Mouse (Mus musculus) MEL (cell line): ENCODE measurements around the gene Ctps. TPM values are rescaled to one million over a fixed set of nuclear protein-coding genes. Genes with fewer than 3 reads are reported as not detected.

ENCODE experiments used
- DNase-seq: peaks from one replicate; pipeline ENCODE4 v3.0.0; 2011; ENCODE audit warnings: low read depth, low spot score
- H3K27ac ChIP-seq: 2 replicates; pipeline ENCODE4 v1.5.1; 2012; ENCODE audit warnings: low read depth, mild to moderate bottlenecking, control low read depth, low read length, moderate library complexity; ENCODE audit not compliant: control insufficient read depth
- H3K27me3 ChIP-seq, 2 experiments: fragments of 150-350 bp in 1 of 2; sonication (generic) in 1 of 2; 2 replicates each; pipeline ENCODE4 v1.6.1; 2012; ENCODE audit warnings: low read length in 2 of 2, mild to moderate bottlenecking in 2 of 2, improper control_type of control experiment in 1 of 2, moderate library complexity in 1 of 2; ENCODE audit not compliant: insufficient read depth in 2 of 2, control insufficient read depth in 1 of 2
- H3K36me3 ChIP-seq, 2 experiments: 2 replicates each; pipeline ENCODE4 v1.6.1; 2012 to 2014; ENCODE audit warnings: low read length in 2 of 2, improper control_type of control experiment in 1 of 2, inconsistent platforms in 1 of 2, mild to moderate bottlenecking in 1 of 2; ENCODE audit not compliant: insufficient read depth in 2 of 2, control insufficient read depth in 1 of 2
- H3K4me1 ChIP-seq, 2 experiments: fragments of 150-350 bp in 1 of 2; sonication (generic) in 1 of 2; 2 replicates each; pipeline ENCODE4 v1.6.1; 2012; ENCODE audit warnings: low read length in 2 of 2, improper control_type of control experiment in 1 of 2, mild to moderate bottlenecking in 1 of 2; ENCODE audit not compliant: insufficient read depth in 2 of 2, control insufficient read depth in 1 of 2
- H3K4me3 ChIP-seq, 2 experiments: fragments of 150-350 bp in 1 of 2; sonication (generic) in 1 of 2; 2 replicates each; pipeline ENCODE4 v1.5.1; 2012; ENCODE audit warnings: low read depth in 2 of 2, low read length in 2 of 2, mild to moderate bottlenecking in 2 of 2, moderate library complexity in 2 of 2, control low read depth in 1 of 2, improper control_type of control experiment in 1 of 2; ENCODE audit not compliant: control insufficient read depth in 1 of 2, insufficient read depth in 1 of 2
- H3K79me2 ChIP-seq: 2 replicates; pipeline ENCODE4 v1.6.1; 2012; ENCODE audit warnings: mild to moderate bottlenecking, low read length, moderate library complexity; ENCODE audit not compliant: control insufficient read depth, poor library complexity, insufficient read depth
- H3K9ac ChIP-seq: 2 replicates; pipeline ENCODE4 v1.6.1; 2012; ENCODE audit warnings: low read depth, mild to moderate bottlenecking, control low read depth, low read length, moderate library complexity; ENCODE audit not compliant: control insufficient read depth, poor library complexity, severe bottlenecking
- H3K9me3 ChIP-seq: fragments of 150-350 bp; sonication (generic); replicated peaks from 2 replicates; pipeline ENCODE4 v1.6.1; 2012; ENCODE audit warnings: mild to moderate bottlenecking, low read length, improper control_type of control experiment, moderate library complexity; ENCODE audit not compliant: insufficient read depth
- BHLHE40 ChIP-seq: IDR thresholded peaks from 2 replicates; pipeline ENCODE4 v1.6.1; 2012; ENCODE audit warnings: low read depth, mild to moderate bottlenecking, inconsistent platforms, low read length, improper control_type of control experiment, borderline replicate concordance
- E2F4 ChIP-seq: IDR thresholded peaks from 2 replicates; pipeline ENCODE4 v1.6.1; 2011; ENCODE audit warnings: low read depth, low read length, improper control_type of control experiment, borderline replicate concordance
- GATA1 ChIP-seq: IDR thresholded peaks from 2 replicates; pipeline ENCODE4 v1.6.1; 2011; ENCODE audit warnings: low read depth, low read length, improper control_type of control experiment
- HCFC1 ChIP-seq: IDR thresholded peaks from 2 replicates; pipeline ENCODE4 v1.6.1; 2012; ENCODE audit warnings: low read depth, mild to moderate bottlenecking, inconsistent platforms, low read length, improper control_type of control experiment, moderate library complexity
- JUND ChIP-seq: IDR thresholded peaks from 2 replicates; pipeline ENCODE4 v1.6.1; 2011; ENCODE audit warnings: low read depth, mild to moderate bottlenecking, improper control_type of control experiment, low read length
- KAT2A ChIP-seq: conservative IDR thresholded peaks from 2 replicates; pipeline ENCODE4 v1.6.1; 2012; ENCODE audit warnings: low read depth, low read length, improper control_type of control experiment, inconsistent platforms
- MAX ChIP-seq: IDR thresholded peaks from 2 replicates; pipeline ENCODE4 v1.6.1; 2011; ENCODE audit warnings: low read length, improper control_type of control experiment
- MAZ ChIP-seq: IDR thresholded peaks from 2 replicates; pipeline ENCODE4 v1.6.1; 2012; ENCODE audit warnings: low read depth, mild to moderate bottlenecking, inconsistent platforms, low read length, improper control_type of control experiment
- MEF2A ChIP-seq: IDR thresholded peaks from 2 replicates; pipeline ENCODE4 v1.6.1; 2014; ENCODE audit warnings: low read depth, mild to moderate bottlenecking, inconsistent platforms, low read length, improper control_type of control experiment; ENCODE audit not compliant: poor library complexity, insufficient replicate concordance, severe bottlenecking; ENCODE audit errors: extremely low read depth
- MYB ChIP-seq: IDR thresholded peaks from 2 replicates; pipeline ENCODE4 v1.6.1; 2011; ENCODE audit warnings: mild to moderate bottlenecking, low read depth, low read length, improper control_type of control experiment
- NELFE ChIP-seq: IDR thresholded peaks from 2 replicates; pipeline ENCODE4 v1.6.1; 2011; ENCODE audit warnings: low read depth, low read length, improper control_type of control experiment
- POLR2AphosphoS2 ChIP-seq: IDR thresholded peaks from 2 replicates; pipeline ENCODE4 v1.6.1; 2011; ENCODE audit warnings: low read length, improper control_type of control experiment
- POLR2AphosphoS5 ChIP-seq: IDR thresholded peaks from 2 replicates; pipeline ENCODE4 v1.6.1; 2012; ENCODE audit warnings: low read depth, borderline replicate concordance, mild to moderate bottlenecking, inconsistent platforms, low read length, moderate library complexity, mixed read lengths
- RAD21 ChIP-seq: IDR thresholded peaks from 2 replicates; pipeline ENCODE4 v1.6.1; 2011; ENCODE audit warnings: mild to moderate bottlenecking, low read depth, low read length, improper control_type of control experiment
- RCOR1 ChIP-seq: IDR thresholded peaks from 2 replicates; pipeline ENCODE4 v1.6.1; 2012; ENCODE audit warnings: low read depth, mild to moderate bottlenecking, inconsistent platforms, low read length, improper control_type of control experiment
- TAL1 ChIP-seq: IDR thresholded peaks from 2 replicates; pipeline ENCODE4 v1.6.1; 2012; ENCODE audit warnings: mild to moderate bottlenecking, inconsistent platforms, low read length, moderate library complexity, mixed read lengths
- TCF12 ChIP-seq: IDR thresholded peaks from 2 replicates; pipeline ENCODE4 v1.6.1; 2014; ENCODE audit warnings: low read depth, mild to moderate bottlenecking, inconsistent platforms, low read length, improper control_type of control experiment, moderate library complexity
- UBTF ChIP-seq: IDR thresholded peaks from 2 replicates; pipeline ENCODE4 v1.6.1; 2012; ENCODE audit warnings: low read depth, mild to moderate bottlenecking, inconsistent platforms, low read length, improper control_type of control experiment, moderate library complexity, borderline replicate concordance; ENCODE audit not compliant: insufficient read depth
- USF1 ChIP-seq: IDR thresholded peaks from 2 replicates; pipeline ENCODE4 v1.6.1; 2014; ENCODE audit warnings: low read depth, mild to moderate bottlenecking, inconsistent platforms, low read length, improper control_type of control experiment, moderate library complexity
- ZC3H11A ChIP-seq: IDR thresholded peaks from 2 replicates; pipeline ENCODE4 v1.6.1; 2012; ENCODE audit warnings: low read depth, mild to moderate bottlenecking, inconsistent platforms, low read length, improper control_type of control experiment
- ZNF384 ChIP-seq: IDR thresholded peaks from 2 replicates; pipeline ENCODE4 v1.6.1; 2012; ENCODE audit warnings: low read depth, mild to moderate bottlenecking, inconsistent platforms, low read length, improper control_type of control experiment
- polyA plus RNA-seq, 2 experiments: library from polyadenylated mRNA; stranded (reverse) in 1 of 2; unstranded in 1 of 2; fragments of >175 nt in 1 of 2; fragments of >200 nt in 1 of 2; gene quantifications; 2 replicates each; pipeline versions ENCODE4 v1.2.1 to v1.2.4; 2012; ENCODE audit warnings: low replicate concordance in 2 of 2, low read depth in 1 of 2; ENCODE audit not compliant: insufficient read length in 2 of 2, insufficient read depth in 1 of 2, missing spikeins in 1 of 2
- total RNA-seq: library from RNA; depleted of rRNA; stranded (reverse); fragments of 300-350 nt; gene quantifications from 2 replicates; pipeline ENCODE4 v1.2.3, GENCODE M21; 2012

Gene Ctps
- total and polyA plus RNA-seq, 3 experiments: 81.2 to 82.2 TPM; not detected in 1

DNA sequence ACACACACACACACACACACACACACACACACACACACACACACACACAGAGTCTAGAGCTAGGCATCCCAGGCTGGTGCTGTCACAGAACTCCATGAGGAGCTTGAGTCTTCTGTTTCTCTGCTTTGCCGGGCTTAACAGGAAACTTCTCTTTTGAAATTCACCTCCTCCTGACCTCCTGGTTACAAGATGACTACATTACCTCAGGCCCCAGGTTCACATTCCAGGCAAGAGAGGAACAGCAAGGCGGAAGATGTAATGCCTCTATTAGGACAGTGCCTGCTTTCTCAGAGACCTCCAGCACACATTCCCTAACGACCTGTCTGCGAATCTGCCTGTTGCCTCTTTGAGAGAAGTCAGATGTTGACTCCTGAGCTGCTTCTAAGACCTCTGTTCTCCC is 18.4 kb upstream of the Ctps start, which contains the start of gene Gm8439:
Gm8439 (plus strand) TSS at position 301 of the 400 bp plus-strand sequence.
- DNase-seq: no peak
- H3K79me2 ChIP-seq: no peaks in the 10 kb centered on the region
- peaks cover 2 to 4% of the 10 kb centered on the region in 2 experiments; a peak in 3 of 4 replicates for H3K27me3 ChIP-seq
- no peaks in the 10 kb centered on the region for H3K9me3 ChIP-seq
- H3K36me3 ChIP-seq: no peaks in the 10 kb centered on the region
- TF ChIP-seq RCOR1 (no peak), KAT2A (no peak), MYB (no peak), ZNF384 (no peak), USF1 (no peak), BHLHE40 (no peak), POLR2AphosphoS5 (no peak), E2F4 (no peak), ZC3H11A (no peak), NELFE (no peak), UBTF (no peak), TAL1 (no peak), RAD21 (no peak), GATA1 (no peak), HCFC1 (no peak), TCF12 (no peak), MAX (no peak), POLR2AphosphoS2 (no peak)
- no peak within 1 kb of the TSS for H3K4me3 ChIP-seq
- H3K27ac ChIP-seq: no peak within 1 kb of the TSS
- H3K4me1 ChIP-seq: no peaks in the 10 kb centered on the region
- no peak within 1 kb of the TSS for H3K9ac ChIP-seq

GRCm38 (mm10) chr4:120586986-120587385 is 16.9 kb upstream of the Ctps start:
- no peak overlapping the region for H3K9ac ChIP-seq
- no peaks in the 10 kb centered on the region for H3K79me2 ChIP-seq
- no peak overlapping the region for H3K27ac ChIP-seq
- peaks cover 2 to 4% of the 10 kb centered on the region in 2 experiments; a peak in 3 of 4 replicates for H3K27me3 ChIP-seq
- no peaks in the 10 kb centered on the region for H3K36me3 ChIP-seq
- no peak overlapping the region for H3K4me3 ChIP-seq
- H3K4me1 ChIP-seq: no peaks in the 10 kb centered on the region
- no peaks in the 10 kb centered on the region for H3K9me3 ChIP-seq
- TF ChIP-seq MAX (no peak), BHLHE40 (no peak), TCF12 (no peak), MYB (no peak), USF1 (no peak), KAT2A (no peak), MAZ (no peak), ZC3H11A (no peak), JUND (no peak), TAL1 (no peak), RAD21 (no peak), MEF2A (no peak)
- no peak for DNase-seq
